Mouse (Mus musculus): ENCODE data around the gene Olfr213. TPM values are rescaled to one million over a fixed set of nuclear protein-coding genes. Genes with fewer than 3 reads are reported as not detected.

The Olfr213 gene
- not detected for polyA plus RNA-seq (2014; fragmentation: Illumina TruSeq; extraction: RNeasy Lipid Tissue Mini Kit (QIAGEN cat#74804))

GRCm38 (mm10) chr6:116538156-116538555 lies at the start of gene Olfr213:
Olfr213 (plus strand) TSS chr6:116538456.

GRCm38 (mm10) chr6:116488791-116489190 lies 49.5 kb upstream of the Olfr213 start, which contains the start of gene Olfr211:
Olfr211 (plus strand) TSS chr6:116489091.

GRCm38 (mm10) chr6:116506302-116507003 lies 31.8 kb upstream of the Olfr213 start, which contains the start of gene Olfr212:
Olfr212 (plus strand) TSS chr6:116506516.

GRCm38 (mm10) chr6:116550841-116551240 lies 12.6 kb downstream of the Olfr213 start, which contains the start of gene Gm5580:
Gm5580 (plus strand) TSS chr6:116551141.

GRCm38 (mm10) chr6:116553935-116554334 lies 15.7 kb downstream of the Olfr213 start, which contains the start of gene Olfr214:
Olfr214 (plus strand) TSS chr6:116554235.

GRCm38 (mm10) chr6:116584095-116584494 lies 45.8 kb downstream of the Olfr213 start, which contains the start of gene Olfr215:
Olfr215 (minus strand) TSS chr6:116584195.

Other genes starting within 250 kb of the Olfr213 start
- gene March8, start 200.4 kb upstream of the Olfr213 start, polyA plus RNA-seq (2014; fragmentation: Illumina TruSeq; extraction: RNeasy Lipid Tissue Mini Kit (QIAGEN cat#74804)) = 203 TPM
- 1.3 TPM for gene Alox5, start 77.3 kb upstream of the Olfr213 start, polyA plus RNA-seq (2014; fragmentation: Illumina TruSeq; extraction: RNeasy Lipid Tissue Mini Kit (QIAGEN cat#74804))
- gene Olfr211, start 49.4 kb upstream of the Olfr213 start, polyA plus RNA-seq (2014; fragmentation: Illumina TruSeq; extraction: RNeasy Lipid Tissue Mini Kit (QIAGEN cat#74804)) = not detected
- not detected for gene Olfr212, start 31.9 kb upstream of the Olfr213 start, polyA plus RNA-seq (2014; fragmentation: Illumina TruSeq; extraction: RNeasy Lipid Tissue Mini Kit (QIAGEN cat#74804))
- gene Gm5580, start 12.7 kb downstream of the Olfr213 start, polyA plus RNA-seq (2014; fragmentation: Illumina TruSeq; extraction: RNeasy Lipid Tissue Mini Kit (QIAGEN cat#74804)) = not detected
- gene Olfr214, start 15.8 kb downstream of the Olfr213 start, polyA plus RNA-seq (2014; fragmentation: Illumina TruSeq; extraction: RNeasy Lipid Tissue Mini Kit (QIAGEN cat#74804)) = not detected
- not detected for gene Olfr215, start 45.7 kb downstream of the Olfr213 start, polyA plus RNA-seq (2014; fragmentation: Illumina TruSeq; extraction: RNeasy Lipid Tissue Mini Kit (QIAGEN cat#74804))
- gene Zfp422, start 90.5 kb downstream of the Olfr213 start, polyA plus RNA-seq (2014; fragmentation: Illumina TruSeq; extraction: RNeasy Lipid Tissue Mini Kit (QIAGEN cat#74804)) = 131 TPM
- gene Depp1, start 112.2 kb downstream of the Olfr213 start, polyA plus RNA-seq (2014; fragmentation: Illumina TruSeq; extraction: RNeasy Lipid Tissue Mini Kit (QIAGEN cat#74804)) = not detected
- 16.6 TPM for gene Rassf4, start 135.5 kb downstream of the Olfr213 start, polyA plus RNA-seq (2014; fragmentation: Illumina TruSeq; extraction: RNeasy Lipid Tissue Mini Kit (QIAGEN cat#74804))
- gene Tmem72, start 178.5 kb downstream of the Olfr213 start, polyA plus RNA-seq (2014; fragmentation: Illumina TruSeq; extraction: RNeasy Lipid Tissue Mini Kit (QIAGEN cat#74804)) = 0.57 TPM